Mouse (Mus musculus) intestine, postnatal 0 days (tissue): ENCODE data around the gene Tbl2. TPM values are rescaled to one million over a fixed set of nuclear protein-coding genes. Genes with fewer than 3 reads are reported as not detected.

ENCODE experiments used
- ATAC-seq: fragments of 200-750 bp; cut with Nextera tagmentation; 2 replicates; pipeline ENCODE4 v1.8.0; 2017; ENCODE audit warnings: mild to moderate bottlenecking, moderate TSS enrichment, moderate library complexity
- H3K27ac ChIP-seq: fragments of 300-500 bp; sonication (generic); 2 replicates; pipeline ENCODE4 v1.5.1; 2014; ENCODE audit warnings: mild to moderate bottlenecking, low read depth, low read length, moderate library complexity
- H3K27me3 ChIP-seq: fragments of 300-500 bp; sonication (generic); replicated peaks from 2 replicates; pipeline ENCODE4 v1.6.1; 2014; ENCODE audit warnings: low read length, mixed read lengths; ENCODE audit not compliant: control insufficient read depth, insufficient read depth
- H3K36me3 ChIP-seq: fragments of 300-500 bp; sonication (generic); 2 replicates; pipeline ENCODE4 v1.6.1; 2014; ENCODE audit warnings: mild to moderate bottlenecking, moderate library complexity; ENCODE audit not compliant: control insufficient read depth, insufficient read depth
- H3K4me1 ChIP-seq: fragments of 300-500 bp; sonication (generic); replicated peaks from 2 replicates; pipeline ENCODE4 v1.6.1; 2014; ENCODE audit warnings: antibody characterized with exemption, low read length, mixed read lengths; ENCODE audit not compliant: control insufficient read depth, insufficient read depth
- H3K4me2 ChIP-seq: fragments of 300-500 bp; sonication (generic); replicated peaks from 2 replicates; pipeline ENCODE4 v1.6.1; 2014; ENCODE audit warnings: low read depth, mild to moderate bottlenecking, moderate library complexity
- H3K4me3 ChIP-seq: fragments of 300-500 bp; sonication (generic); 2 replicates; pipeline ENCODE4 v1.5.1; 2014; ENCODE audit warnings: low read depth, low read length
- H3K9ac ChIP-seq: fragments of 300-500 bp; sonication (generic); 2 replicates; pipeline ENCODE4 v1.6.1; 2014; ENCODE audit warnings: mild to moderate bottlenecking, low read depth, low read length
- H3K9me3 ChIP-seq: fragments of 300-500 bp; sonication (generic); 2 replicates; pipeline ENCODE4 v1.6.1; 2016; ENCODE audit warnings: mixed run types; ENCODE audit not compliant: control insufficient read depth
- CTCF ChIP-seq: sonication (generic); IDR thresholded peaks from 2 replicates; pipeline ENCODE4 v1.5.1; 2016; ENCODE audit warnings: low read depth, mild to moderate bottlenecking, control low read depth, antibody characterized with exemption, moderate library complexity
- WGBS: fragments of 180-500 bp; shearing (Covaris S2); extraction: QIAGEN DNeasy Blood & Tissue Kit; methylation state at CpG from one replicate; pipeline ENCODE4 v1.1.7; 2014; 5-methylcytosine and 5-hydroxymethylcytosine counted together
- polyA plus RNA-seq: library from polyadenylated mRNA; unstranded; fragments of >200 nt; fragmentation: Nextera tagmentation; extraction: Ambion mirVana; gene quantifications from 2 replicates; pipeline ENCODE4 v1.2.1, GENCODE M21; 2015

Tbl2 gene
- polyA plus RNA-seq, 1 experiment from 2014 or later = 17.7 TPM

DNA sequence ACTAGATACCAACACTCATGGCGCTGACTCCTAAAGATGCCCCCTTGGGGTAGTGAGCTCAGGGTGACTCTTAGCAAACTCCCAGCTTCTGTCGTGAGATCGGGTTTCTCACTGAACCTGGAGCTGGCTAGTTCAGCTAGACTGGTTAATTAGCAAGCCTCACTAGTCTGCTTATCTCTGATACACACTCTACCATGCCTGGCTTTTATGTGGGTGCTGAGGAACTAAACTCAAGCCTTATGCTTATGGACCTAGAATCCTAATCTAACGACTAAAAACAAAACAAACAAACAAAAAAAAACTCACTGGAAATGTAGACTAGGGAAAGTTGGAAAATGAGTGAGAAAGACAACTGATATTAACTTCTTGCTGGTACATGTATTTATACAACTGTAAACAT, 5.0 kb upstream of the Tbl2 start:
- Histone ChIP-seq H3K4me2 (no peak overlapping the region), H3K4me1 (no peaks in the 10 kb centered on the region; the same call in 1 of the 2 replicates), H3K4me3 (no peak overlapping the region), H3K9ac (no peak overlapping the region), H3K27me3 (no peaks in the 10 kb centered on the region), H3K9me3 (no peaks in the 10 kb centered on the region), H3K27ac (no peak overlapping the region), H3K36me3 (no peaks in the 10 kb centered on the region)
- WGBS = 57% methylated on average over 4 of the region's 4 CpGs
- TF ChIP-seq CTCF = no peak
- no peak for ATAC-seq

DNA sequence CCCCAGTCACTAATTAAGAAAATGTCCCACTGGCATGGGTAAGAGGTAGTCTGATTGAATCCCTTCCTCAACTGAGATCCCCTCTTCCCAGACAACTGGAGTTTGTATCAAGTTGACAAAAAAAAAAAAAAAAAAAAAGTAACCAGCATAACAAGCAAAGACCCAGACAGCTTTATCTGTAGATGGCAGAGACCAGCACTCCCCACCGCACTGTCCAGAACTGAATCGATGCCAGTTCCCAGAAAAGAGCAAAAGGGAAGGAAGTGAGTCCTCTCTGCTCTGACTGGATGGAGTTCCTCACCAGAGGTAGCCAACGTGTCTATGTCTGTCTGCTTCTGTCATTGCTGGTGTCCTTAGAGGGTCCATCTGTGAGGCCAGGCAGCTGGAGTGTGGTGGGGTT, 3.9 kb upstream of the Tbl2 start:
- H3K36me3 ChIP-seq = no peaks in the 10 kb centered on the region
- H3K9me3 ChIP-seq = no peaks in the 10 kb centered on the region
- H3K27me3 ChIP-seq = no peaks in the 10 kb centered on the region
- no peak overlapping the region for H3K4me2 ChIP-seq
- no peak overlapping the region for H3K4me3 ChIP-seq
- H3K4me1 ChIP-seq = no peaks in the 10 kb centered on the region; the same call in none of the 2 replicates
- TF ChIP-seq CTCF = no peak
- ATAC-seq = no peak
- no peak overlapping the region for H3K27ac ChIP-seq
- H3K9ac ChIP-seq = no peak overlapping the region
- 72% methylated on average over 3 of the region's 3 CpGs for WGBS

DNA sequence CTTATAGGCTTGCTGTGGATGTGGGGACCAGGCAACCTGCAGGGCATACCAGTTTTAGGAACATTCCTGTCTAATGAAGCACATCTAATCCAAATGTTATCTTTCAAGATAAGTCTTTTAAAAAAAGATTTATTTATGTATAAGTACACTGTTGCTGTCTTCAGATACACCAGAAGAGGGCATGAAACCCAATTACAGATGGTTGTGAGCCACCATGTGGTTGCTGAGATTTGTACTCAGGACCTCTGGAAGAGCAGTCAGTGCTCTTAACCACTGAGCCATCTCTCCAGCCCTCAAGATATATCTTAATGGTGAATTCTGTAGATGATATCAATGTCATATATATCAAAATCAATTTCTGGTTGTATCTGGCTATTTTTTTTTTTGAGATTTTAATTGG, 3.5 kb upstream of the Tbl2 start:
- H3K36me3 ChIP-seq = no peaks in the 10 kb centered on the region
- no peak overlapping the region for H3K27ac ChIP-seq
- H3K4me1 ChIP-seq = no peaks in the 10 kb centered on the region; the same call in none of the 2 replicates
- peak; percentile 32 for TF ChIP-seq CTCF
- H3K4me3 ChIP-seq = no peak overlapping the region
- ATAC-seq = no peak
- H3K27me3 ChIP-seq = no peaks in the 10 kb centered on the region
- H3K9ac ChIP-seq = no peak overlapping the region
- H3K9me3 ChIP-seq = no peaks in the 10 kb centered on the region
- no peak overlapping the region for H3K4me2 ChIP-seq

DNA sequence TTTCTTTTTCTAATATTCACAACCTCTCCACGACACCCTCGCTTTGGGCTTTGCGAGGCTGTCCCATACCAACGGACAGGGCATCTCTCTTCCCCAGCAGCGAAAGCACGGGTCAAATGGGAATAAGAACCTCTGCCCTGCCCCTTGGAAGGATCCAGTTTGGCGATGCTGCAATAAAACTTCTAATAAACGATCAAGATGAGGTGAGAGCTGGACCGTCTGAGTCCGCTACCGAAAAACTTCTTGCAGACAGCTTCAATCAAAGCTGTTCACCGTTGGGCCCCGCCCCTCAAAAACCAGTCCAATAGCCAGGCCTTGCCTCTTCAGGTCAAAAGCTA, 773 bp upstream of the Tbl2 start:
- ATAC-seq = no peak
- Histone ChIP-seq H3K27ac (peak overlapping the region; percentile 79; the same call in 1 of the 2 replicates), H3K4me3 (peak overlapping the region; percentile 92), H3K4me1 (no peaks in the 10 kb centered on the region; the same call in none of the 2 replicates), H3K36me3 (0 out of 2 replicates have a peak, but pooled peaks cover 10% of the 10 kb centered on the region), H3K4me2 (peak overlapping the region; percentile 83), H3K27me3 (no peaks in the 10 kb centered on the region), H3K9ac (peak overlapping the region; percentile 26; the same call in 1 of the 2 replicates), H3K9me3 (no peaks in the 10 kb centered on the region)
- no peak for TF ChIP-seq CTCF
- under 1% methylated on average over 13 of the region's 13 CpGs for WGBS

DNA sequence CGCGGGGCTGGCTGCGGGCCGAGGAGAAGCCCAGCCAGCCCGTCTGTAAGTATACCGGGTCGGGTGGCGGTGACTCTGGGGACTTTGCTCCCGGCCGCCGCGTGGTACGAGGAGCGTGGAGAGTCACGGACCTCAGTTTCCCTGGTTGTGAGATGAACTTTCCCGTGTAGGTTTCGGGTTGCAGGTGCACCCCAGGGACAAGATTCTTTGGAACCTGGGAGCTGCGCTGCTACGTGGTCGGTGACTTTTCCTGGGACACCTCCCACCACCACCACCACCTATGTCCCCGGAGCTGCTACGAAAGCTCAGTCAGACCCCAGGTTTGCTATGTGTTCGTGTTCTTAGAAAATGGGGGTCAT, 342 bp downstream of the Tbl2 start:
- no peak for TF ChIP-seq CTCF
- under 1% methylated on average over 23 of the region's 23 CpGs for WGBS
- no peaks in the 10 kb centered on the region for H3K9me3 ChIP-seq
- peak overlapping the region; percentile 92 for H3K4me3 ChIP-seq
- H3K9ac ChIP-seq = peak overlapping the region; percentile 67
- H3K36me3 ChIP-seq = peaks cover 20% of the 10 kb centered on the region
- H3K4me2 ChIP-seq = peak overlapping the region; percentile 83
- H3K27ac ChIP-seq = peak overlapping the region; percentile 73
- H3K4me1 ChIP-seq = no peaks in the 10 kb centered on the region; the same call in none of the 2 replicates
- no peaks in the 10 kb centered on the region for H3K27me3 ChIP-seq
- ATAC-seq = peak; percentile 23; the same call in 1 of the 2 replicates

DNA sequence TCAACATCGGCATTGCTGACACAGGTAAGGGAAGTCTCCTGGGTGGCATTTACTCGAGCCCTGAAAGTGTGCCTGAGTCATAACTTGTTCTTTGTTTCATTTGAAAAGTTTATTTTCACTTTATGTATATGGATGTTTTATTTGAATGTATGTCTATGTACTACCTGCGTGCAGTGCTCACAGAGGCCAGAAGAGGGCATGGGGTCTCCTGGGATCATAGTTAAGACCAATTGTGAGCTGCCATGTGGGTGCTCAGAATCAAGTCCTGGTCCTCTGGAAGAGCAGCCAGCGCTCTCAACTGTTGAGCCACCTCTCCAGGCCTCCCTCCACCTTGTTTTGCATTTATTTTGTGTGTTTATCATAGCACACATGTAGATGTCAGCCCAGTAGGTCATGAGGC, 7.0 kb downstream of the Tbl2 start:
- Histone ChIP-seq H3K36me3 (peaks cover 87% of the 10 kb centered on the region), H3K27me3 (no peaks in the 10 kb centered on the region), H3K4me1 (no peaks in the 10 kb centered on the region), H3K9ac (no peak overlapping the region), H3K4me2 (no peak overlapping the region), H3K4me3 (no peak overlapping the region), H3K9me3 (no peaks in the 10 kb centered on the region), H3K27ac (no peak overlapping the region)
- no peak for ATAC-seq
- TF ChIP-seq CTCF = peak; percentile 42
- WGBS = 98% methylated on average over 4 of the region's 4 CpGs

DNA sequence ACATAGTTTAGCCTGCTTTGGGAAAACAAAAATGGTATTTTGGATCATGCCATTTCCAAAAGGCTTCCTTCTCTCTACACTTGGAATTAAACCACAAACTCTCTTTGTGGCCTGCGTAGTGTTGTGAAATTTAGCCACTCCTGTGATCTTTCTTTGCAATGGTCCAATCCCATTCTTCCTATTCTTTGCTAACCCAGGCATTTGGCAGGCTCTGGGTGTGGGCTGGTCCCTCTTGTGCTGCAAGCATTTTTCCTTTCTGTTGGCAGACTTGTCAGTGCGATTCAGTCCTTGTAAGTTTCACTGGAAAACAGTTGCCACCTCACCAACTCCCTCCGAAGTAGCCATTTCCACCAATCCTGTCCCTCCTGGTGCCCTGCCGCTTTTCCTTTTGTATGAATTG, 11.8 kb downstream of the Tbl2 start:
- no peak for TF ChIP-seq CTCF
- 95% methylated on average over 4 of the region's 4 CpGs for WGBS
- Histone ChIP-seq H3K4me3 (no peak overlapping the region), H3K9me3 (no peaks in the 10 kb centered on the region), H3K4me1 (no peaks in the 10 kb centered on the region), H3K27me3 (no peaks in the 10 kb centered on the region), H3K27ac (no peak overlapping the region), H3K4me2 (no peak overlapping the region), H3K9ac (no peak overlapping the region), H3K36me3 (peaks cover 63% of the 10 kb centered on the region)
- no peak for ATAC-seq
